Mouse (Mus musculus) central nervous system, embryonic 18 days (tissue): ENCODE results near the gene Sectm1b. TPM values are rescaled to one million over a fixed set of nuclear protein-coding genes. Genes with fewer than 3 reads are reported as not detected.

Source experiments
- polyA plus RNA-seq: library from polyadenylated mRNA; depleted of rRNA; stranded (reverse); fragments of >200 nt; gene quantifications from 2 replicates; pipeline ENCODE4 v1.2.3, GENCODE M21; 2012; rRNA removed

Gene Sectm1b
- polyA plus RNA-seq, result not detected in 2 replicates

DNA sequence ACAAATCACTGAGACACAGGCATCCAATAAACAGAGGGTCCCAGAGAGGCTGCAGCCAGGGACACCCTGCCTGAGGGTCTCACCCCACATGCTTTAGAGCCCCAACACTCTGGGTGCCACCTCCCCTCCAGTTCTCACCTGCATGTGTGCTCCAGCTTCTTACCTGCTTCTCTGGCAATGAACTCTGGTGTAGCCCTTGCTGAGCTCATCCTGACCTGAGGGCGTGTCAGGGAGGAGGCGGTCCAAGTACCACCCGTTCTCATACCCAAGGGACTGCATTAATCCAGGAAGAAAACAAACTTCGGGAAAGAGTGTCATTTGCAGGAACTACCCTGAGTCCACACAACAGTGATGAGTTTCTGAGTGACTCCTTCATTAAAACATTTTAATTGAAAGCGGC lies at the start of gene Sectm1b:
Gene Sectm1b, minus strand, starts transcription at position 191 of the 400 bp plus-strand sequence.

DNA sequence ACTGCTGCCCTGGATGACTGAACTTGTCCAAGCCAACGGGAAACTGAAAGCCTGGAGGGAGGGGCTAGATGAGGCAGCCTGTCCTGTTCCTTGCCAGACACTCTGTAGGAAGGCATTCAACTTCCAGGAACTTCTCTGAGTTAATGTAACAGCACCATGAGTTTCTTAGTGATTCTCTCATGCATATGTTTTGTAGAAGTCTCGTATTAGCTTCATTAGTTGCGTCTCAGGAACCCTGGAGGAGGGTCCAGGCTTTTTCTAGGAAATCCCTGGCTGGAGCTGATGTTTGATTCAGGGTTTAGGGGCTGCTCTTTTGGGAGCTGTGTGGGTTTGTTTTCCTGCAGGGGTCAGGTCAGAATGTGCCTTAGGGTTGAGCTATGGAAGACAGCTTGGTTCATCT lies 17.8 kb upstream of the Sectm1b start, which contains the start of gene Sectm1a:
Gene Sectm1a, minus strand, starts transcription at position 101 of the 400 bp plus-strand sequence.

DNA sequence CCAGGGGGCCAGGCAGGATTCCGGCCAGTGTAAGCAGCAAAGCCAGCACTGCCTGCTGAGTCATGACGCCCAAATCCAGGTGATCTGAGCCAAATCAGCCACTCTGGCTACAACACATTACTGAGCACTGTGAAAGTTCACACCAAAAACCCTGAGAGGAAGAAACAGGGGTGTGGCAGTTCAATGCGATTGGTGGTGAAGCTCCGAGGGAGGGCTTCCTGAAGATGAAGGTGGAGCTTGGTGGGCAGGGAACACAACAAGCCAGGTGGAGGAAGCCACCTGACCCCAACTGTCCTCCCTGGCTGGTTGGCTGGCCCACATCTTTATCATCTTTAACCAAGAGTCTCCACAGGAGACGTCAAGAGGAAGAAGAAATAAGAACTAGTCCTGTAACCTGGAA lies 24.1 kb downstream of the Sectm1b start, which contains the start of gene Cd7:
Gene Cd7, minus strand, starts transcription at position 117 of the 400 bp plus-strand sequence.

Other genes starting within 250 kb of the Sectm1b start
- 281 and 338 TPM in 2 replicates for gene Fasn, start 239.0 kb downstream of the Sectm1b start, polyA plus RNA-seq
- gene Ccdc57, start 130.7 kb downstream of the Sectm1b start, polyA plus RNA-seq, result 9.6 and 10.4 TPM in 2 replicates
- 8.9 and 9.1 TPM in 2 replicates for gene Slc16a3, start 115.1 kb downstream of the Sectm1b start, polyA plus RNA-seq
- gene Csnk1d, start 72.2 kb downstream of the Sectm1b start, polyA plus RNA-seq, result 158 and 162 TPM in 2 replicates
- gene Cd7, start 24.2 kb downstream of the Sectm1b start, polyA plus RNA-seq, result not detected in 2 replicates
- 0.05 TPM in 1 of 2 replicates, not detected in the other for gene Sectm1a, start 17.7 kb upstream of the Sectm1b start, polyA plus RNA-seq
- gene Tex19.2, start 55.1 kb upstream of the Sectm1b start, polyA plus RNA-seq, result not detected in 2 replicates
- gene Tex19.1, start 82.6 kb upstream of the Sectm1b start, polyA plus RNA-seq, result not detected in 2 replicates
- gene Uts2r, start 96.7 kb upstream of the Sectm1b start, polyA plus RNA-seq, result 0.65 and 0.70 TPM in 2 replicates
- gene Hexdc, start 140.9 kb upstream of the Sectm1b start, polyA plus RNA-seq, result 131 and 136 TPM in 2 replicates
- gene Ogfod3, start 141.1 kb upstream of the Sectm1b start, polyA plus RNA-seq, result 7.4 and 9.6 TPM in 2 replicates
- 48.4 TPM in 2 replicates for gene Cybc1, start 165.8 kb upstream of the Sectm1b start, polyA plus RNA-seq
- gene Narf, start 173.7 kb upstream of the Sectm1b start, polyA plus RNA-seq, result 78.6 and 79.8 TPM in 2 replicates
- gene Foxk2, start 196.4 kb upstream of the Sectm1b start, polyA plus RNA-seq, result 59.0 and 65.3 TPM in 2 replicates